18 mouse cellular contexts compared by ENCODE assay signal in genomic region chr10:69892162-69892561, GRCm38 (mm10).
DNase-seq lines count a peak whose midpoint lies in the region; ATAC-seq and TF ChIP-seq lines count a peak whose summit lies in the region.
"Had no signal": no experiment of that assay in that cellular context is flagged by ENCODE, and none has a peak within 500 bp of the region (broad histone marks: within the 10 kb centered on the region; RNA-seq: fewer than 3 reads in every experiment).

No protein-coding gene starts in this region.

- 86% methylated on average over 18 of the region's 18 CpGs for WGBS in liver, postnatal 0 days (ENCODE audit: insufficient replicate concordance)

- TF ChIP-seq EP300 in liver, postnatal 0 days (IDR thresholded peaks at IDR 0.05; ENCODE audit: low read depth), result no peak

- H3K36me3 ChIP-seq in liver, postnatal 0 days (replicated peaks; ENCODE audit: insufficient read depth, low read length), result no peaks in the 10 kb centered on the region

- ATAC-seq in liver, postnatal 0 days, result no peak
- ATAC-seq: forebrain, embryonic 16.5 days; hindbrain, embryonic 16.5 days; inflammation-experienced regulatory T-cells, adult 6 months; intestine, postnatal 0 days had no signal

- H3K4me2 ChIP-seq in liver, postnatal 0 days (ENCODE audit: low read depth, low read length), result no peak overlapping the region
- H3K4me2 ChIP-seq: embryonic facial prominence, embryonic 13.5 days; forebrain, embryonic 12.5 days; heart, embryonic 13.5 days had no signal

- H3K4me3 ChIP-seq in liver, postnatal 0 days (ENCODE audit: low read depth, low read length), result no peak overlapping the region
- H3K4me3 ChIP-seq: embryonic facial prominence, embryonic 13.5 days; forebrain, embryonic 12.5 days; heart, embryonic 13.5 days had no signal

- H3K27me3 ChIP-seq in liver, postnatal 0 days (ENCODE audit: insufficient read depth, low read length), result no peaks in the 10 kb centered on the region
- H3K27me3 ChIP-seq: embryonic facial prominence, embryonic 13.5 days; forebrain, embryonic 12.5 days; heart, embryonic 13.5 days had no signal

- H3K27ac ChIP-seq in liver, postnatal 0 days (ENCODE audit: low read depth), result no peak overlapping the region
- H3K27ac ChIP-seq: embryonic facial prominence, embryonic 13.5 days; forebrain, embryonic 12.5 days; heart, embryonic 13.5 days had no signal

- intact Hi-C loops in left cerebral cortex, postnatal 4 days (cut with DNase I), result no loop called here
- intact Hi-C loops in left cerebral cortex, postnatal 10 days (cut with DNase I), result no loop called here

- TF ChIP-seq CTCF in liver, postnatal 0 days (IDR thresholded peaks at IDR 0.05; ENCODE audit: low read depth), result no peak

- peak; percentile 34 for DNase-seq in cerebellum, adult 11-12 months
- DNase-seq in cerebellum, adult 8-10 months, result no peak
- peak; percentile 21 for DNase-seq in left cerebral cortex, postnatal 4 days
- DNase-seq in left cerebral cortex, postnatal 10 days (ENCODE audit: extremely low spot score in 1 of 2, low spot score in 2 of 2), result no peak
- DNase-seq in brain, adult 2 months (ENCODE audit: low read depth, low spot score), result peak; percentile 59
- peak; percentile 34 to 52 for DNase-seq in cerebellum, postnatal 14 days
- no peak for DNase-seq in liver, postnatal 0 days
- DNase-seq in kidney, postnatal 14 days, result no peak
- DNase-seq: adrenal gland, postnatal 10 days; gastrocnemius, postnatal 14 days; heart, postnatal 36 days had no signal

- H3K4me1 ChIP-seq in liver, postnatal 0 days (ENCODE audit: insufficient read depth), result 0 out of 2 replicates have a peak, but pooled peaks cover 2% of the 10 kb centered on the region
- H3K4me1 ChIP-seq: embryonic facial prominence, embryonic 13.5 days had no signal

- H3K9ac ChIP-seq in liver, postnatal 0 days (replicated peaks), result no peak overlapping the region
- H3K9ac ChIP-seq: embryonic facial prominence, embryonic 13.5 days; forebrain, embryonic 12.5 days; heart, embryonic 13.5 days had no signal

- no peaks in the 10 kb centered on the region for H3K9me3 ChIP-seq in liver, postnatal 0 days (ENCODE audit: low read length)
- H3K9me3 ChIP-seq: embryonic facial prominence, embryonic 13.5 days; forebrain, embryonic 12.5 days; heart, embryonic 13.5 days had no signal

Comparison
In these comparisons a context has a peak if more than half of its experiments do, and no peak if none do; other contexts are left out.
1. DNase-seq: peak in cerebellum, adult 11-12 months (single experiment), left cerebral cortex, postnatal 4 days (single experiment), brain, adult 2 months (single experiment) and cerebellum, postnatal 14 days (2 of 2); none in cerebellum, adult 8-10 months (single experiment), left cerebral cortex, postnatal 10 days (0 of 2), liver, postnatal 0 days (single experiment) and kidney, postnatal 14 days (single experiment).